Mouse (Mus musculus): ENCODE measurements around the gene Tmsb10. TPM values are rescaled to one million over a fixed set of nuclear protein-coding genes. Genes with fewer than 3 reads are reported as not detected.

The Tmsb10 gene
- polyA plus RNA-seq (2012; ENCODE audit: low replicate concordance): 1,398 and 1,590 TPM in 2 replicates

GRCm38 (mm10) chr6:72958662-72959071, at the start of gene Tmsb10:
Gene Tmsb10, minus strand, starts transcription at chr6:72958748.

Other genes with a start within 250 kb of the Tmsb10 start
- gene Tcf7l1, start 169.5 kb downstream of the Tmsb10 start, polyA plus RNA-seq (2012; ENCODE audit: low replicate concordance): 0.98 and 1.4 TPM in 2 replicates
- 13.3 and 65.7 TPM in 2 replicates for gene Kcmf1, start 58.8 kb downstream of the Tmsb10 start, polyA plus RNA-seq (2012; ENCODE audit: low replicate concordance)

Data from hematopoietic multipotent progenitor cell, adult 10-12 weeks (in vitro differentiated cells).